Mouse (Mus musculus): ENCODE results near the gene Supt6.

GRCm38 (mm10) chr11:78172748-78173383, 72.9 kb downstream of the Supt6 start:
- no peak for TF ChIP-seq CTCF (IDR thresholded peaks at IDR 0.05; ENCODE audit: insufficient read depth, low read length)
- TF ChIP-seq POLR2A (IDR thresholded peaks at IDR 0.05; ENCODE audit: borderline replicate concordance, extremely low read depth, low read depth, low read length): no peak

Measured in lung, adult 2 months (tissue).